Mouse (Mus musculus) intestine, embryonic 16.5 days (tissue): ENCODE results near the gene Ccdc117. TPM values are rescaled to one million over a fixed set of nuclear protein-coding genes. Genes with fewer than 3 reads are reported as not detected.

Source experiments
- ATAC-seq: fragments of 200-750 bp; cut with Nextera tagmentation; 2 replicates; pipeline ENCODE4 v1.8.0; 2017; ENCODE audit warnings: moderate TSS enrichment, moderate library complexity
- H3K27ac ChIP-seq: fragments of 300-500 bp; sonication (generic); 2 replicates; pipeline ENCODE4 v1.5.1; 2014; ENCODE audit warnings: mild to moderate bottlenecking, low read length
- H3K27me3 ChIP-seq: fragments of 300-500 bp; sonication (generic); replicated peaks from 2 replicates; pipeline ENCODE4 v1.6.1; 2014; ENCODE audit warnings: low read length, control low read depth, mixed read lengths; ENCODE audit not compliant: control insufficient read depth, insufficient read depth
- H3K36me3 ChIP-seq: fragments of 300-500 bp; sonication (generic); 2 replicates; pipeline ENCODE4 v1.6.1; 2014; ENCODE audit warnings: low read length, control low read depth; ENCODE audit not compliant: control insufficient read depth, insufficient read depth
- H3K4me1 ChIP-seq: fragments of 300-500 bp; sonication (generic); 2 replicates; pipeline ENCODE4 v1.6.1; 2014; ENCODE audit warnings: low read length, control low read depth, mixed read lengths; ENCODE audit not compliant: control insufficient read depth, insufficient read depth
- H3K4me2 ChIP-seq: fragments of 300-500 bp; sonication (generic); 2 replicates; pipeline ENCODE4 v1.6.1; 2014; ENCODE audit warnings: low read depth, low read length, control low read depth
- H3K4me3 ChIP-seq: fragments of 300-500 bp; sonication (generic); 2 replicates; pipeline ENCODE4 v1.5.1; 2014; ENCODE audit warnings: mild to moderate bottlenecking, low read length
- H3K9ac ChIP-seq: fragments of 300-500 bp; sonication (generic); 2 replicates; pipeline ENCODE4 v1.6.1; 2014; ENCODE audit warnings: low read depth, low read length
- H3K9me3 ChIP-seq: fragments of 300-500 bp; sonication (generic); 2 replicates; pipeline ENCODE4 v1.6.1; 2016; ENCODE audit warnings: low read length, control low read depth; ENCODE audit not compliant: control insufficient read depth
- WGBS: fragments of 180-500 bp; shearing (Covaris S2); extraction: QIAGEN DNeasy Blood & Tissue Kit; methylation state at CpG from one replicate; pipeline ENCODE4 v1.1.7; 2014; 5-methylcytosine and 5-hydroxymethylcytosine counted together
- polyA plus RNA-seq: library from polyadenylated mRNA; unstranded; fragments of >200 nt; fragmentation: Nextera tagmentation; extraction: Ambion mirVana; gene quantifications from 2 replicates; pipeline ENCODE4 v1.2.1, GENCODE M21; 2015

The Ccdc117 gene
- polyA plus RNA-seq, 1 experiment from 2014 or later: 11.1 TPM

- Histone ChIP-seq H3K9ac (no peak overlapping the region), H3K36me3 (peaks cover 28% of the 10 kb centered on the region), H3K27ac (no peak overlapping the region), H3K9me3 (no peaks in the 10 kb centered on the region), H3K4me3 (no peak overlapping the region), H3K27me3 (no peaks in the 10 kb centered on the region), H3K4me1 (peaks cover 21% of the 10 kb centered on the region), H3K4me2 (no peak overlapping the region)
- no peak for ATAC-seq
- WGBS: 86% methylated on average over 7 of the region's 7 CpGs
These were observed 15.2 kb downstream of the Ccdc117 start for GRCm38 (mm10) chr11:5526573-5527439.

GRCm38 (mm10) chr11:5525418-5525817 is 16.6 kb downstream of the Ccdc117 start:
- H3K9me3 ChIP-seq: no peaks in the 10 kb centered on the region
- WGBS: 89% methylated on average over 4 of the region's 4 CpGs

GRCm38 (mm10) chr11:5522798-5523415 is 19.1 kb downstream of the Ccdc117 start:
- Histone ChIP-seq H3K4me1 (peaks cover 25% of the 10 kb centered on the region), H3K36me3 (peaks cover 25% of the 10 kb centered on the region), H3K27ac (0 out of 2 replicates have a peak overlapping the region, but pooled peaks have one; percentile 12), H3K27me3 (no peaks in the 10 kb centered on the region), H3K4me3 (peak overlapping the region; percentile 97), H3K9me3 (no peaks in the 10 kb centered on the region), H3K9ac (peak overlapping the region; percentile 100), H3K4me2 (peak overlapping the region; percentile 65)
- 84% methylated on average over 11 of the region's 11 CpGs for WGBS
- ATAC-seq: no peak

More at GRCm38 (mm10) chr11:5525418-5525817, 16.6 kb downstream of the Ccdc117 start:
- H3K27me3 ChIP-seq: no peaks in the 10 kb centered on the region
- no peak overlapping the region for H3K9ac ChIP-seq
- H3K4me3 ChIP-seq: no peak overlapping the region
- peaks cover 21% of the 10 kb centered on the region for H3K4me1 ChIP-seq
- H3K4me2 ChIP-seq: no peak overlapping the region
- H3K27ac ChIP-seq: no peak overlapping the region
- no peak for ATAC-seq
- H3K36me3 ChIP-seq: peaks cover 28% of the 10 kb centered on the region

- H3K27me3 ChIP-seq: no peaks in the 10 kb centered on the region
- under 1% methylated on average over 34 of the region's 34 CpGs for WGBS
- peaks cover 25% of the 10 kb centered on the region for H3K4me1 ChIP-seq
- peak overlapping the region; percentile 97 for H3K4me3 ChIP-seq
- H3K36me3 ChIP-seq: peaks cover 25% of the 10 kb centered on the region
- ATAC-seq: peak; percentile 62
- peak overlapping the region; percentile 100 for H3K9ac ChIP-seq
- no peaks in the 10 kb centered on the region for H3K9me3 ChIP-seq
- peak overlapping the region; percentile 99 for H3K27ac ChIP-seq
- H3K4me2 ChIP-seq: peak overlapping the region; percentile 65
These were observed 20.3 kb downstream of the Ccdc117 start for GRCm38 (mm10) chr11:5521516-5522291.

- ATAC-seq: peak; percentile 23
- peak overlapping the region; percentile 99 for H3K27ac ChIP-seq
- no peaks in the 10 kb centered on the region for H3K27me3 ChIP-seq
- WGBS: under 1% methylated on average over 13 of the region's 13 CpGs
- H3K4me1 ChIP-seq: peaks cover 25% of the 10 kb centered on the region
- H3K4me3 ChIP-seq: peak overlapping the region; percentile 97
- H3K36me3 ChIP-seq: peaks cover 25% of the 10 kb centered on the region
- peak overlapping the region; percentile 100 for H3K9ac ChIP-seq
- H3K4me2 ChIP-seq: peak overlapping the region; percentile 65
- no peaks in the 10 kb centered on the region for H3K9me3 ChIP-seq
These were observed 20.8 kb downstream of the Ccdc117 start for GRCm38 (mm10) chr11:5521266-5521515.

- H3K27ac ChIP-seq: peak within 1 kb of the TSS; percentile 99
- under 1% methylated on average over 72 of the region's 72 CpGs for WGBS
These were observed 21.3 kb downstream of the Ccdc117 start, which contains the start of gene Xbp1 for GRCm38 (mm10) chr11:5520412-5521265. Gene Xbp1, plus strand, starts transcription at chr11:5520659.

GRCm38 (mm10) chr11:5519681-5520080 is 22.3 kb downstream of the Ccdc117 start:
- Histone ChIP-seq H3K9ac (peak overlapping the region; percentile 30; the same call in 1 of the 2 replicates), H3K4me2 (peak overlapping the region; percentile 45), H3K9me3 (no peaks in the 10 kb centered on the region), H3K27me3 (no peaks in the 10 kb centered on the region), H3K27ac (no peak overlapping the region), H3K4me3 (no peak overlapping the region), H3K36me3 (peaks cover 16% of the 10 kb centered on the region), H3K4me1 (peaks cover 22% of the 10 kb centered on the region)
- WGBS: 88% methylated on average over 3 of the region's 3 CpGs
- ATAC-seq: no peak

More at GRCm38 (mm10) chr11:5520412-5521265, 21.3 kb downstream of the Ccdc117 start, which contains the start of gene Xbp1:
- peaks cover 25% of the 10 kb centered on the region for H3K4me1 ChIP-seq
- H3K9ac ChIP-seq: peak within 1 kb of the TSS; percentile 100
- peak; percentile 97 for ATAC-seq
- H3K9me3 ChIP-seq: no peaks in the 10 kb centered on the region
- no peaks in the 10 kb centered on the region for H3K27me3 ChIP-seq
- H3K4me3 ChIP-seq: peak within 1 kb of the TSS; percentile 97
- peak within 1 kb of the TSS; percentile 65 for H3K4me2 ChIP-seq
- H3K36me3 ChIP-seq: peaks cover 25% of the 10 kb centered on the region

GRCm38 (mm10) chr11:5517346-5517745 is 24.6 kb downstream of the Ccdc117 start:
- no peak overlapping the region for H3K9ac ChIP-seq
- H3K4me3 ChIP-seq: no peak overlapping the region
- peaks cover 4% of the 10 kb centered on the region; the same call in 1 of the 2 replicates for H3K4me1 ChIP-seq
- H3K9me3 ChIP-seq: no peaks in the 10 kb centered on the region
- H3K27ac ChIP-seq: no peak overlapping the region
- no peaks in the 10 kb centered on the region for H3K36me3 ChIP-seq
- 77% methylated on average over 6 of the region's 6 CpGs for WGBS
- H3K27me3 ChIP-seq: no peaks in the 10 kb centered on the region
- no peak for ATAC-seq
- no peak overlapping the region for H3K4me2 ChIP-seq
